Mouse (Mus musculus): ENCODE measurements around the gene Rabac1.

Gene Rabac1

DNA sequence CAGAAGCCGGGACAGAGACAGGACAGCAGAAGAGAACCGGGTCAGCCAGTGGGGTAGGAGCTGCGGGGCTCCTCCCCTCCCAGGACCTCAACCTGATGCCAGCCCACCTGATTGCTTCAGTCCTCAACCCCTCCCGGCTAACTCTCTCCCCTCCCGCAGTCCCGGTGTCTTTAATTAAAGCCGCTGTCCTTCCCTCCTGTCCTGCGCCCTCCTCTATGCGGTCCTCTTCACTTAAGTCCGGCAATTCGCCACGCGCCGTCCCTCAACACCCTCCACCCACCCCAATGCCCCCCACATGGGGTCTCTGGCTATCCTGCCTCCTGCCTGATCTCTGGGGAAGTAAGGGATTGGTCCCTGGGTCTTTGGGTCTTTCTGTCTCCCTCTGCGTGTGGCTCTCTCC lies 40.9 kb downstream of the Rabac1 start:
- DNase-seq (ENCODE audit: low read depth in 2 of 2, low spot score in 2 of 2) = no peak

DNA sequence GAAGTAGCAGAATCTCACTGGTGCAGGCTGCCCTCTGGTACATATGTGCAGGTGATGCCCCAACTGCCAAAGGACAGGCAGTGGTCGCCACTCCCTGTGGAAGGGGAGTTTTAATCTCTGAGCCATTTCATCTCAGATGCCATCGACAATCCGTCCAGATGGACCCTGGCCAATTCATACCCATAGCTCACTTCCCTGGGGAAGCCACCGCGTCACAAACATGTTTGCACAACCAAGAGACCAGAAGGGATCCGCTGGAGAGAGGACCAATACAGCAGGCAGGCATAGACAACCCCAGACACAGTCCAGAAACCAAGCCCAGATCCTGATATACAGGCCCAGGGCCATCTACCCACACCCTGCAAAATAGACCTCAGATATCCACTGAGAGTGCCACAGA lies 42.1 kb downstream of the Rabac1 start:
- no peak for DNase-seq (ENCODE audit: low read depth in 2 of 2, low spot score in 2 of 2)

All from CD8-positive naive resting alpha-beta T cell, adult 2 months (primary cell).